Mouse (Mus musculus): ENCODE results near the gene Pilrb2.
"Not testable (repeated sequence)": the region's sequence is repeated elsewhere in the genome, so short reads cannot be mapped to it uniquely, and the experiment has no call there.

- TF ChIP-seq CTCF, EP300 (IDR thresholded peaks at IDR 0.05; ENCODE audit: low read depth): not testable (repeated sequence)
Measured at GRCm38 (mm10) chr5:137864008-137864407, 7.6 kb downstream of the Pilrb2 start.

All from liver, postnatal 0 days (tissue).